Mouse (Mus musculus) thymus, postnatal 10 days (tissue): ENCODE results near the gene Olfr325.
"Not testable (repeated sequence)": the region's sequence is repeated elsewhere in the genome, so short reads cannot be mapped to it uniquely, and the experiment has no call there.

Experiments
- DNase-seq, 2 experiments: peaks; one replicate each; pipeline ENCODE4 v3.0.0; 2021; ENCODE audit warnings: low spot score in 2 of 2

The Olfr325 gene

GRCm38 (mm10) chr11:58577430-58577829 lies at the start of gene Olfr325:
Gene Olfr325 (plus strand): TSS chr11:58577730.
- no peak for DNase-seq

GRCm38 (mm10) chr11:58534736-58535135 lies 42.8 kb upstream of the Olfr325 start, which contains the start of gene Olfr330:
Gene Olfr330 (minus strand): TSS chr11:58534836.
- DNase-seq, result not testable (repeated sequence)

GRCm38 (mm10) chr11:58546322-58546721 lies 31.2 kb upstream of the Olfr325 start, which contains the start of gene Olfr329-ps:
Gene Olfr329-ps (minus strand): TSS chr11:58546422.
- no peak for DNase-seq

GRCm38 (mm10) chr11:58555536-58555935 lies 22.0 kb upstream of the Olfr325 start, which contains the start of gene Olfr328:
Gene Olfr328 (minus strand): TSS chr11:58555636.
- no peak for DNase-seq

- DNase-seq, result no peak
Measured at GRCm38 (mm10) chr11:58570405-58570804, 7.1 kb upstream of the Olfr325 start, which contains the start of gene Olfr224. Gene Olfr224 (minus strand): TSS chr11:58570553.

- DNase-seq, result no peak
Measured at GRCm38 (mm10) chr11:58578636-58579035, 1.1 kb downstream of the Olfr325 start.

- peak in 1 of 2 experiments; percentile 40 for DNase-seq
Measured at GRCm38 (mm10) chr11:58587898-58588348, 10.4 kb downstream of the Olfr325 start.

GRCm38 (mm10) chr11:58588620-58589250 lies 11.2 kb downstream of the Olfr325 start:
- DNase-seq, result no peak

GRCm38 (mm10) chr11:58594814-58595213 lies 17.3 kb downstream of the Olfr325 start, which contains the start of gene Olfr324:
Gene Olfr324 (plus strand): TSS chr11:58595114.
- no peak for DNase-seq

- DNase-seq, result no peak
Measured at GRCm38 (mm10) chr11:58597837-58598236, 20.3 kb downstream of the Olfr325 start.

GRCm38 (mm10) chr11:58602062-58602461 lies 24.5 kb downstream of the Olfr325 start:
- DNase-seq, result no peak

- DNase-seq, result no peak
Measured at GRCm38 (mm10) chr11:58602800-58603560, 25.4 kb downstream of the Olfr325 start.

- no peak for DNase-seq
Measured at GRCm38 (mm10) chr11:58604688-58605087, 27.2 kb downstream of the Olfr325 start.

GRCm38 (mm10) chr11:58605228-58605627 lies 27.7 kb downstream of the Olfr325 start:
- no peak for DNase-seq

GRCm38 (mm10) chr11:58606177-58606919 lies 28.8 kb downstream of the Olfr325 start:
- no peak for DNase-seq

GRCm38 (mm10) chr11:58607030-58607429 lies 29.5 kb downstream of the Olfr325 start:
- no peak for DNase-seq

GRCm38 (mm10) chr11:58613359-58613758 lies 35.8 kb downstream of the Olfr325 start:
- DNase-seq, result no peak

- no peak for DNase-seq
Measured at GRCm38 (mm10) chr11:58614526-58614925, 37.0 kb downstream of the Olfr325 start.

GRCm38 (mm10) chr11:58615975-58616374 lies 38.4 kb downstream of the Olfr325 start, which contains the start of gene 2210407C18Rik:
Gene 2210407C18Rik (minus strand): TSS chr11:58616075.
- no peak for DNase-seq

- DNase-seq, result no peak
Measured at GRCm38 (mm10) chr11:58618369-58618768, 40.8 kb downstream of the Olfr325 start.

GRCm38 (mm10) chr11:58618793-58619192 lies 41.3 kb downstream of the Olfr325 start:
- no peak for DNase-seq

GRCm38 (mm10) chr11:58626146-58626545 lies 48.6 kb downstream of the Olfr325 start:
- DNase-seq, result no peak
